Mouse (Mus musculus): ENCODE measurements around the gene Utp11. TPM values are rescaled to one million over a fixed set of nuclear protein-coding genes. Genes with fewer than 3 reads are reported as not detected.
"Not testable (repeated sequence)": the region's sequence is repeated elsewhere in the genome, so short reads cannot be mapped to it uniquely, and the experiment has no call there.

Utp11 gene
- polyA plus RNA-seq, 1 experiment from 2014 or later = 66.2 TPM

- H3K36me3 ChIP-seq (ENCODE audit: control insufficient read depth, insufficient read depth, low read length); ATAC-seq (ENCODE audit: low FRiP score); H3K9ac ChIP-seq (ENCODE audit: low read length); DNase-seq (ENCODE audit: low spot score, missing footprints); H3K4me3 ChIP-seq (ENCODE audit: low read depth, low read length); H3K4me2 ChIP-seq; H3K27ac ChIP-seq (ENCODE audit: low read depth, low read length); H3K9me3 ChIP-seq (ENCODE audit: control insufficient read depth, low read length); H3K27me3 ChIP-seq (ENCODE audit: control insufficient read depth, insufficient read depth, low read length): not testable (repeated sequence)
- WGBS = 87% methylated on average over 25 of the region's 25 CpGs
- peaks cover 41% of the 10 kb centered on the region for H3K4me1 ChIP-seq (ENCODE audit: control insufficient read depth, insufficient read depth, low read length)
Measured at GRCm38 (mm10) chr4:124707381-124708199, 14.2 kb upstream of the Utp11 start.

- Histone ChIP-seq H3K27me3 (ENCODE audit: control insufficient read depth, insufficient read depth, low read length) (peaks cover 2% of the 10 kb centered on the region; the same call in 1 of the 2 replicates), H3K36me3 (ENCODE audit: control insufficient read depth, insufficient read depth, low read length) (no peaks in the 10 kb centered on the region), H3K4me3 (ENCODE audit: low read depth, low read length) (no peak overlapping the region), H3K27ac (ENCODE audit: low read depth, low read length) (no peak overlapping the region), H3K4me2 (no peak overlapping the region), H3K9me3 (ENCODE audit: control insufficient read depth, low read length) (no peaks in the 10 kb centered on the region), H3K4me1 (ENCODE audit: control insufficient read depth, insufficient read depth, low read length) (peaks cover 55% of the 10 kb centered on the region), H3K9ac (ENCODE audit: low read length) (no peak overlapping the region)
- 89% methylated on average over 23 of the region's 23 CpGs for WGBS
- ATAC-seq (ENCODE audit: low FRiP score) = no peak
- DNase-seq (ENCODE audit: low spot score, missing footprints) = no peak
Measured at GRCm38 (mm10) chr4:124705661-124706269, 12.4 kb upstream of the Utp11 start.

- peaks cover 55% of the 10 kb centered on the region for H3K4me1 ChIP-seq (ENCODE audit: control insufficient read depth, insufficient read depth, low read length)
- H3K27me3 ChIP-seq (ENCODE audit: control insufficient read depth, insufficient read depth, low read length) = peaks cover 2% of the 10 kb centered on the region
- no peaks in the 10 kb centered on the region for H3K36me3 ChIP-seq (ENCODE audit: control insufficient read depth, insufficient read depth, low read length)
- peak overlapping the region; percentile 65 for H3K27ac ChIP-seq (ENCODE audit: low read depth, low read length)
- H3K4me3 ChIP-seq (ENCODE audit: low read depth, low read length) = no peak overlapping the region
- H3K9ac ChIP-seq (ENCODE audit: low read length) = peak overlapping the region; percentile 42
- H3K4me2 ChIP-seq = peak overlapping the region; percentile 29
- DNase-seq (ENCODE audit: low spot score, missing footprints) (peak; percentile 87), ATAC-seq (ENCODE audit: low FRiP score) (no peak)
- H3K9me3 ChIP-seq (ENCODE audit: control insufficient read depth, low read length) = no peaks in the 10 kb centered on the region
- WGBS = 20% methylated on average over 11 of the region's 11 CpGs
Measured at GRCm38 (mm10) chr4:124704797-124705474, 11.5 kb upstream of the Utp11 start.

GRCm38 (mm10) chr4:124703881-124704796 is 10.7 kb upstream of the Utp11 start:
- peak overlapping the region; percentile 29 for H3K4me2 ChIP-seq
- H3K9me3 ChIP-seq (ENCODE audit: control insufficient read depth, low read length) = no peaks in the 10 kb centered on the region
- DNase-seq (ENCODE audit: low spot score, missing footprints) = peak; percentile 93
- H3K36me3 ChIP-seq (ENCODE audit: control insufficient read depth, insufficient read depth, low read length) = no peaks in the 10 kb centered on the region
- H3K27ac ChIP-seq (ENCODE audit: low read depth, low read length) = peak overlapping the region; percentile 65
- H3K4me1 ChIP-seq (ENCODE audit: control insufficient read depth, insufficient read depth, low read length) = peaks cover 53% of the 10 kb centered on the region
- H3K4me3 ChIP-seq (ENCODE audit: low read depth, low read length) = no peak overlapping the region
- peak overlapping the region; percentile 42 for H3K9ac ChIP-seq (ENCODE audit: low read length)
- ATAC-seq (ENCODE audit: low FRiP score) = no peak
- no peaks in the 10 kb centered on the region; the same call in none of the 2 replicates for H3K27me3 ChIP-seq (ENCODE audit: control insufficient read depth, insufficient read depth, low read length)
- 10% methylated on average over 6 of the region's 6 CpGs for WGBS

GRCm38 (mm10) chr4:124703406-124703805 is 10.0 kb upstream of the Utp11 start:
- Histone ChIP-seq H3K4me1 (ENCODE audit: control insufficient read depth, insufficient read depth, low read length) (peaks cover 46% of the 10 kb centered on the region), H3K4me3 (ENCODE audit: low read depth, low read length) (no peak overlapping the region), H3K27me3 (ENCODE audit: control insufficient read depth, insufficient read depth, low read length) (no peaks in the 10 kb centered on the region; the same call in none of the 2 replicates), H3K4me2 (0 out of 2 replicates have a peak overlapping the region, but pooled peaks have one; percentile 6), H3K9ac (ENCODE audit: low read length) (0 out of 2 replicates have a peak overlapping the region, but pooled peaks have one; percentile 16), H3K9me3 (ENCODE audit: control insufficient read depth, low read length) (no peaks in the 10 kb centered on the region), H3K27ac (ENCODE audit: low read depth, low read length) (peak overlapping the region; percentile 25; the same call in 1 of the 2 replicates), H3K36me3 (ENCODE audit: control insufficient read depth, insufficient read depth, low read length) (no peaks in the 10 kb centered on the region)
- 51% methylated on average over 2 of the region's 2 CpGs for WGBS
- ATAC-seq (ENCODE audit: low FRiP score) = no peak
- no peak for DNase-seq (ENCODE audit: low spot score, missing footprints)

GRCm38 (mm10) chr4:124701916-124702315 is 8.5 kb upstream of the Utp11 start:
- Histone ChIP-seq H3K4me3 (ENCODE audit: low read depth, low read length) (peak overlapping the region; percentile 63; the same call in 1 of the 2 replicates), H3K27me3 (ENCODE audit: control insufficient read depth, insufficient read depth, low read length) (no peaks in the 10 kb centered on the region; the same call in none of the 2 replicates), H3K4me1 (ENCODE audit: control insufficient read depth, insufficient read depth, low read length) (peaks cover 45% of the 10 kb centered on the region), H3K9ac (ENCODE audit: low read length) (no peak overlapping the region), H3K9me3 (ENCODE audit: control insufficient read depth, low read length) (no peaks in the 10 kb centered on the region), H3K36me3 (ENCODE audit: control insufficient read depth, insufficient read depth, low read length) (no peaks in the 10 kb centered on the region), H3K4me2 (peak overlapping the region; percentile 95), H3K27ac (ENCODE audit: low read depth, low read length) (no peak overlapping the region)
- DNase-seq (ENCODE audit: low spot score, missing footprints) (no peak), ATAC-seq (ENCODE audit: low FRiP score) (no peak)
- 62% methylated on average over 2 of the region's 5 CpGs for WGBS

- Histone ChIP-seq H3K27me3 (ENCODE audit: control insufficient read depth, insufficient read depth, low read length) (peaks cover under 1% of the 10 kb centered on the region; the same call in 1 of the 2 replicates), H3K36me3 (ENCODE audit: control insufficient read depth, insufficient read depth, low read length) (no peaks in the 10 kb centered on the region), H3K4me3 (ENCODE audit: low read depth, low read length) (peak overlapping the region; percentile 63), H3K9me3 (ENCODE audit: control insufficient read depth, low read length) (no peaks in the 10 kb centered on the region), H3K9ac (ENCODE audit: low read length) (peak overlapping the region; percentile 76), H3K4me1 (ENCODE audit: control insufficient read depth, insufficient read depth, low read length) (peaks cover 46% of the 10 kb centered on the region), H3K4me2 (peak overlapping the region; percentile 95), H3K27ac (ENCODE audit: low read depth, low read length) (no peak overlapping the region)
- ATAC-seq (ENCODE audit: low FRiP score) = peak; percentile 3; the same call in 1 of the 2 replicates
- DNase-seq (ENCODE audit: low spot score, missing footprints) = peak; percentile 94
- 4% methylated on average over 22 of the region's 22 CpGs for WGBS
Measured at GRCm38 (mm10) chr4:124701052-124701845, 7.8 kb upstream of the Utp11 start.
